Mouse (Mus musculus) neural tube, embryonic 11.5 days (tissue): ENCODE results near the gene Cptp. TPM values are rescaled to one million over a fixed set of nuclear protein-coding genes. Genes with fewer than 3 reads are reported as not detected.

ENCODE experiments used
- ATAC-seq: fragments of 200-750 bp; cut with Nextera tagmentation; 2 replicates; pipeline ENCODE4 v1.8.0; 2017; ENCODE audit warnings: moderate number of reproducible peaks, mild to moderate bottlenecking, moderate TSS enrichment, moderate library complexity; ENCODE audit not compliant: insufficient read depth, low FRiP score, low TSS enrichment
- DNase-seq: peaks from one replicate; pipeline ENCODE4 v3.0.0-alpha.2; 2015; ENCODE audit warnings: low spot score
- H3K27ac ChIP-seq: fragments of 300-500 bp; sonication (generic); 2 replicates; pipeline ENCODE4 v1.5.1; 2014; ENCODE audit warnings: low read depth, mild to moderate bottlenecking, low read length
- H3K27me3 ChIP-seq: fragments of 300-500 bp; sonication (generic); 2 replicates; pipeline ENCODE4 v1.6.1; 2014; ENCODE audit warnings: mild to moderate bottlenecking, low read length, mixed read lengths; ENCODE audit not compliant: control insufficient read depth, insufficient read depth
- H3K36me3 ChIP-seq: fragments of 300-500 bp; sonication (generic); 2 replicates; pipeline ENCODE4 v1.6.1; 2014; ENCODE audit warnings: mild to moderate bottlenecking, low read length, moderate library complexity, mixed read lengths; ENCODE audit not compliant: control insufficient read depth, insufficient read depth
- H3K4me1 ChIP-seq: fragments of 300-500 bp; sonication (generic); 2 replicates; pipeline ENCODE4 v1.6.1; 2014; ENCODE audit warnings: low read length, mixed read lengths; ENCODE audit not compliant: control insufficient read depth, insufficient read depth
- H3K4me2 ChIP-seq: fragments of 300-500 bp; sonication (generic); 2 replicates; pipeline ENCODE4 v1.6.1; 2014; ENCODE audit warnings: low read depth, mild to moderate bottlenecking, moderate library complexity
- H3K4me3 ChIP-seq: fragments of 300-500 bp; sonication (generic); 2 replicates; pipeline ENCODE4 v1.5.1; 2014; ENCODE audit warnings: low read depth, low read length
- H3K9ac ChIP-seq: fragments of 300-500 bp; sonication (generic); 2 replicates; pipeline ENCODE4 v1.6.1; 2014; ENCODE audit warnings: mild to moderate bottlenecking, low read length
- H3K9me3 ChIP-seq: fragments of 300-500 bp; sonication (generic); 2 replicates; pipeline ENCODE4 v1.6.1; 2016; ENCODE audit warnings: low read length; ENCODE audit not compliant: control insufficient read depth
- WGBS: fragments of 180-500 bp; shearing (Covaris S2); extraction: QIAGEN DNeasy Blood & Tissue Kit; methylation state at CpG from one replicate; pipeline ENCODE4 v1.1.7; 2014; 5-methylcytosine and 5-hydroxymethylcytosine counted together
- polyA plus RNA-seq: library from polyadenylated mRNA; unstranded; fragments of >200 nt; fragmentation: Nextera tagmentation; extraction: Ambion mirVana; gene quantifications from 2 replicates; pipeline ENCODE4 v1.2.1, GENCODE M21; 2014

Gene Cptp
- polyA plus RNA-seq, 1 experiment from 2014 or later, result 28.3 TPM

DNA sequence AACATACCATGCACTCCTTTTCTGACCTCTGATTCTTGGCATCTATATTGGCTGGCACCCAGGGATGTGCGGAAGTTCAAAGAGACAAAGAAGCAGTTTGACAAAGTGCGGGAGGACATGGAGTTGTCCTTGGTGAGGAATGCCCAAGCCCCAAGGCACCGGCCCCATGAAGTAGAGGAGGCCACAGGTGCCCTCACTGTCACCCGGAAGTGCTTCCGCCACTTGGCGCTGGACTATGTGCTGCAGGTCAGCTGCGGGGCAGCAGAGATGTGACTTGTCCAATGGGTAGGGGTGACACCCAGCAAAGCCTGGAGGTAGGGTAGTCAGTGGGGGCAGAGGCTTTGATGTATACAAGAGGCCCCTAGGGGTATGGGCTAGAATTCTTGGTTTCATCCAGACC is 30.1 kb upstream of the Cptp start:
- H3K4me2 ChIP-seq, result no peak overlapping the region
- DNase-seq, result no peak
- WGBS, result 93% methylated on average over 7 of the region's 7 CpGs
- no peak overlapping the region for H3K4me3 ChIP-seq
- ATAC-seq, result no peak
- H3K9ac ChIP-seq, result no peak overlapping the region
- H3K36me3 ChIP-seq, result peaks cover 31% of the 10 kb centered on the region
- H3K27ac ChIP-seq, result no peak overlapping the region
- H3K27me3 ChIP-seq, result no peaks in the 10 kb centered on the region
- no peaks in the 10 kb centered on the region for H3K9me3 ChIP-seq
- H3K4me1 ChIP-seq, result peaks cover 8% of the 10 kb centered on the region

DNA sequence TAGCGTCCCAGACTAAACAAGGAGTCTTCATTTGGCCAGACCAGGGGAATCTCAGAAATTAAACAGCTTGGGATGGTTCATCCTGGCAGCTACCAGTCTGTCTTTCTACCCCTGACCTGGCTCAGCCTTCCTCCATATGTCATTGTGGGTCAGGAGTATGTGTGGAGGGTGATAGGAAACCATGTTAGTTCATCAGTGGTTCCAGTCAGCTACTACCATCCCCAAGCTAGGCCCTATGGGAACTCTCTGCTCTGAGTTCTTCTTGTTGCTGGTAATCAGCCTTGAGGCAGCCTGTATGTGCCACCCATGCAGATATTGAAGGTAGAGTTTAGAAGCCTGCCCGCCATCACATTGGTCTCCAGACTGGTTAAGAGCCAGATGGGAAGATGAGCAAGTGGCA is 29.1 kb upstream of the Cptp start:
- no peak overlapping the region for H3K4me2 ChIP-seq
- peaks cover 15% of the 10 kb centered on the region for H3K4me1 ChIP-seq
- no peak overlapping the region for H3K4me3 ChIP-seq
- 93% methylated on average over 2 of the region's 2 CpGs for WGBS
- DNase-seq, result no peak
- no peak for ATAC-seq
- H3K9me3 ChIP-seq, result no peaks in the 10 kb centered on the region
- no peak overlapping the region for H3K9ac ChIP-seq
- peaks cover 23% of the 10 kb centered on the region for H3K36me3 ChIP-seq
- H3K27ac ChIP-seq, result no peak overlapping the region
- no peaks in the 10 kb centered on the region for H3K27me3 ChIP-seq

DNA sequence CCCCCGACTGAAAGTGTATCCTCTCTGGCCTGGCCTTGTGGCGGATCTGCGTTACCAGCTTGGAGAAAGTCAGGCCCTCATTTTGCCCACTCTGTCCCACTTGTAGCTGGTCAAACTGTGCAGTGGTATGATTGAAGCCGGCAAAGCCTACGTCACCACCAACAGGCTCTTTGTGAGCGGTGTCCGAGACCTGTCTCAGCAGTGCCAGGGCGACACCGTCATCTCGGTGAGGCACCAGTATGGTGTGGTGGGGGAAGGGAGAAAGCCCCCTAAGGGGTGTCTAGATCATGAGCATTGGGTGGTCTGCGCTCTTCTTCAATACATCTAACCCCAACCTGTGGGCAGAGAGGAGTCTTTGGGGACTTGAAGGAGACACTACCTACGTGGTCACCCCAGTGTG is 27.2 kb upstream of the Cptp start:
- H3K4me2 ChIP-seq, result no peak overlapping the region
- H3K27me3 ChIP-seq, result no peaks in the 10 kb centered on the region
- no peak overlapping the region for H3K27ac ChIP-seq
- 99% methylated on average over 12 of the region's 12 CpGs for WGBS
- no peak overlapping the region for H3K9ac ChIP-seq
- ATAC-seq (no peak), DNase-seq (no peak)
- H3K9me3 ChIP-seq, result no peaks in the 10 kb centered on the region
- H3K4me1 ChIP-seq, result peaks cover 19% of the 10 kb centered on the region
- H3K36me3 ChIP-seq, result peaks cover 15% of the 10 kb centered on the region
- no peak overlapping the region for H3K4me3 ChIP-seq

DNA sequence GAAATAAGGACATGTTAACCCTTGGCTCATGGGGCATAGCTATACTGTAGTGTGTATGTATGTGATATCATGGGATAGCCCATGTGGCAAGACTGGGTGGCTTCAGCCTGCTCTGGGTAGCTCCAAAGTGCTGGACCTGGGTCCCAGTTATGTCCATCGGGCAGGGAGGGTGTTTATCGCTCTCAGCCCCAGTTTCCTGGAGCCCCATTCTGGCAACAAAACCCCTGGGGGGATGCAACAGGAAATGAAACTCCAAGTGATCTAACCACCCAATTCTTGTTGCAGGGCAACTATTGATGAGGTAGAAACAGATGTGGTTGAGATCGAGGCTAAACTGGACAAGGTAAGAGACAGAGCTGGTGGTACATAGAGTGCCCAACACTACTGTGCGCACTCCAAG is 26.6 kb upstream of the Cptp start:
- Histone ChIP-seq H3K4me3 (no peak overlapping the region), H3K36me3 (peaks cover 15% of the 10 kb centered on the region), H3K27ac (no peak overlapping the region), H3K9ac (no peak overlapping the region), H3K4me1 (peaks cover 21% of the 10 kb centered on the region), H3K4me2 (no peak overlapping the region), H3K9me3 (no peaks in the 10 kb centered on the region), H3K27me3 (no peaks in the 10 kb centered on the region)
- 96% methylated on average over 4 of the region's 4 CpGs for WGBS
- DNase-seq (no peak), ATAC-seq (no peak)

DNA sequence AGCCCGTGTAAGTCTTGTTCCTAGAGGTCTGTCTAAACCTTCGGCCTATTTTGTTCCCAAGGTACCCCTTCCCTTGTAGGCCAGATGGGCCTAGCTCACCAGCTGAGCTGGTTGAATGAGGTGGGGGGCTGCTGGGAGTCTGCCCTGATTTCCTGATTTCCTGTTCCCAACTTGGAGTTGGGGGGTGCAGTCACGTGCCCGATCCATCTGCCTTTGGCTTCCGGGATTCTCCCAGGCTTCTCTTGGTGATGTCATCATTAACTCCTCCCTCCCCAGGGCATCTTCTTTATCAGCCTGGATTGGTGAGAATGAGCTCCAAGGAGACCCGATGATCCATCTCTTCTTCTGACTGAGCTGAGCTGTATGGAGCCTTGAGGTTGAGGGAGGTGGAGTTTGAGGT is 26.0 kb upstream of the Cptp start:
- Histone ChIP-seq H3K27ac (no peak overlapping the region), H3K27me3 (no peaks in the 10 kb centered on the region), H3K4me1 (peaks cover 27% of the 10 kb centered on the region), H3K4me3 (no peak overlapping the region), H3K9me3 (no peaks in the 10 kb centered on the region), H3K9ac (no peak overlapping the region), H3K4me2 (no peak overlapping the region), H3K36me3 (peaks cover 13% of the 10 kb centered on the region)
- DNase-seq (no peak), ATAC-seq (no peak)
- 46% methylated on average over 6 of the region's 6 CpGs for WGBS

DNA sequence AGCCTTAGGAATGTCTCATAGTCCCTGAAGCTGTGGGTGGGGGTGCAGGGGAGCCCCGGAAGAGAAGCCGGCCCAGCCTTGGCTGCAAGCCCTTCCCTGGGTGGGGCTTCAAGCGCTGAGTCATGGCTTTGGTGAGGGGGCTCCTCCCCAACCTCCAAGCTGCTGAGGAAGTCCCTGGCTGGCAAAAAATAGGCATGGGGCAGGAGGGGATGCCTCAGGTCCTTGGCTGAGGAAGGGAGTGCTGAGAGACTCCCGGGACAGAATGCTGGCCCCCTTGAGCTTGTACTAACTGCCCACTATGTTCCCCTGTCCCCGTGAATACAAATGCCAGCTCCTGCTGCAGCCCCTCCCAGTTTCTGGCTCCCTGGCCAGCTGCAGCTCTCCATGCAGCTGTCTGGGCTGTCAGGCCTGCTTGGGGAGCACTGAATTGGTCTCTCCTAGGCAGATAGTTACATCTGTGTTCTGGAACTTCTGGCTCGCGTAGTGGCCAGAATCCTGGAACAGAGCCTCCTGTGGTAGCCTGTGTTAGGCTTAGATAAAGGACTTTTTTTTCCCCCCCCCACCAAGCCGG is 25.2 kb upstream of the Cptp start:
- ATAC-seq (no peak), DNase-seq (no peak)

DNA sequence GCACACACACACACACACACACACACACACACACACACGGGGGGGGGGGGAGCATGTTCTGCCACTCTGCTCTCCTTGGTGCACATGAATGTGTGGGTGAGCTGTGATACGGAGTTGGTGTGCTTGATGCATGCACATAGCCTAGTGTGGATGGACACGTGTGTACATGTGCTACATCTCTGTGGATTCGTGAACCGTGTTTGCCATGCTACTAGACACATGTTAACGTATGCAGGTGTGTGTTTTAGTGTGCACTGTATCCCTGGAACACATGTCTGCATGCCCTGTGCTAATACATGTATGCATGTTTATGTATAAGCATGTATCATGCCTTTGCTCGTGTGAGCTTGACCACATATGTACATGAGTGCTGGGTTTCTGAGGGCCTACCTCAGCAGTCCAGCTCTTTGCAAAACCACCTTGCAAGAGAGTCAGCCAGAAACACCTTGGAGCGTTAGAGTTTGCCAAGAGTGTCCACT is 24.0 kb upstream of the Cptp start:
- DNase-seq, result no peak
- peaks cover 27% of the 10 kb centered on the region for H3K4me1 ChIP-seq
- no peak overlapping the region for H3K27ac ChIP-seq
- peak overlapping the region; percentile 32 for H3K9ac ChIP-seq
- peaks cover 7% of the 10 kb centered on the region for H3K36me3 ChIP-seq
- H3K27me3 ChIP-seq, result no peaks in the 10 kb centered on the region
- 78% methylated on average over 8 of the region's 8 CpGs for WGBS
- no peak for ATAC-seq
- H3K4me2 ChIP-seq, result peak overlapping the region; percentile 98
- no peaks in the 10 kb centered on the region for H3K9me3 ChIP-seq
- peak overlapping the region; percentile 90 for H3K4me3 ChIP-seq

More for the DNA sequence above, 25.2 kb upstream of the Cptp start:
- WGBS, result 34% methylated on average over 8 of the region's 8 CpGs
- peak overlapping the region; percentile 98 for H3K4me2 ChIP-seq
- peak overlapping the region; percentile 16; the same call in 1 of the 2 replicates for H3K4me3 ChIP-seq
- peak overlapping the region; percentile 23 for H3K9ac ChIP-seq
- no peaks in the 10 kb centered on the region for H3K9me3 ChIP-seq
- H3K27ac ChIP-seq, result no peak overlapping the region
- H3K4me1 ChIP-seq, result peaks cover 27% of the 10 kb centered on the region
- no peaks in the 10 kb centered on the region for H3K27me3 ChIP-seq
- H3K36me3 ChIP-seq, result peaks cover 6% of the 10 kb centered on the region

DNA sequence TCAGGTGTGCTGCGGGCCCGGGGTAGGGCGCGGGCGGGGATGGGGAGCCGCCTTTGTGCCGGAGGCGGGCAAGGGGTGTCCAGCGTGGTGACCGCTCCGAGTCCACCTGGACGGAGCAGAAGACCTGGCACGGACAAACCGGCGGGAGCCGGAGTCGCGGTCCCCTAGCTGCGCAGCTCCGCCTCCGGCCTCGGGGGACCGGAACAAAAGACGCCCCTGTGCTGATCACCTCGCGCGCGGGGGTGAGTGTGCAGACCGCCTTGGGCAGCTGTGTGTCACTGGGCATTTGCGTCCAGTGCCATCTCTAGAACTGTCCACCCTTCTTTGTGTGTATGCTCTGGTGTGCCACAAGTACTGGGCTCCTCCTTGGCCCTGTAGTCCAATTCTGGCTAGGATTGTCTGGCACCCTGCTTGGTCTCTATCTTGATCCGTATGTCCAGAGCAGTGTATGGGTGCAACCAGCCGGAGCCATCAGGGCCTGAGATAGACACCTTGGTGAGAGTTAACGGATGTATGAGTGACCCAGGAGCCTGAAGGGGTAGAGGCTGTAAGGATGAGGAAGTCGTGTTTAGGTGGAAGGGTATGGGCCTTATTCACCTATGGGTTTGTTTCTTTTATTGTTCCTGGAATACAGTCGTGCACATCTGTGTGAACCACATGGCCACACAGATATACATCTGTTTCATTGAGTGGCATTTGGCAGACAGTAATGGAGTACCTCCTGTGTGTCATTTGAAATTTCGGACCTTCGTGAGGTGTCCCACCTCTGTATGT is 23.4 kb upstream of the Cptp start:
- Histone ChIP-seq H3K27me3 (no peaks in the 10 kb centered on the region), H3K9me3 (no peaks in the 10 kb centered on the region), H3K4me2 (peak overlapping the region; percentile 98), H3K9ac (peak overlapping the region; percentile 88), H3K4me3 (peak overlapping the region; percentile 90), H3K27ac (peak overlapping the region; percentile 96), H3K4me1 (peaks cover 27% of the 10 kb centered on the region), H3K36me3 (peaks cover 12% of the 10 kb centered on the region)
- DNase-seq (peak; percentile 63), ATAC-seq (peak; percentile 51)
- WGBS, result 6% methylated on average over 37 of the region's 37 CpGs

DNA sequence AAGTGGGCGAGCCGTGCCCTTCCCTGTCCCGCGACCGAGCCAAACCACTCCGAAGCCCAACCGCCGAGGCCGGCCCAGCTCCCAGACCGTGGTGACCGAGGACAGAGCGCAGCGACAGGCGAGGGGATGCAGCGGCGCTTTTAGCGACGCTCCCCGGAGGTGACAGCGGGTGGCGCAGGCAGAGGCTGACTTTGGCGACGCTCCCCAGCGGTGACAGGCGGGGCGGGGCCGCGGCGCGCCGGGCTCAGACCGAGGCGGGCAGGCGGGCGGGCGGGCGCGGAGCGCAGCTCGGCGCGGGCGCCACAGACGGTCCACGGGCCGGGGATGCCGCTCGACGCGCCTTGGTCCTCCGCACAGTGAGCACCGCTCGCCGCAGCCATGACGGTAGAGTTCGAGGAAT is 22.8 kb upstream of the Cptp start:
- H3K9ac ChIP-seq, result peak overlapping the region; percentile 88
- H3K9me3 ChIP-seq, result no peaks in the 10 kb centered on the region
- DNase-seq (peak; percentile 90), ATAC-seq (peak; percentile 89)
- peak overlapping the region; percentile 90 for H3K4me3 ChIP-seq
- peaks cover 12% of the 10 kb centered on the region for H3K36me3 ChIP-seq
- peak overlapping the region; percentile 98 for H3K4me2 ChIP-seq
- WGBS, result 0% methylated on average over 33 of the region's 56 CpGs
- H3K4me1 ChIP-seq, result peaks cover 27% of the 10 kb centered on the region
- no peaks in the 10 kb centered on the region for H3K27me3 ChIP-seq
- peak overlapping the region; percentile 96 for H3K27ac ChIP-seq
